Mouse (Mus musculus) frontal cortex, postnatal 36 days (tissue): Measurements from ENCODE around the gene Zfp811.

Experiments used
- DNase-seq, 2 experiments: peaks; one replicate each; pipeline ENCODE4 v3.0.0; 2022; ENCODE audit warnings: low spot score in 2 of 2

The Zfp811 gene

GRCm38 (mm10) chr17:32753634-32754033, 56.1 kb downstream of the Zfp811 start:
- DNase-seq: no peak

- DNase-seq: no peak
Measured at GRCm38 (mm10) chr17:32752813-32753360, 56.8 kb downstream of the Zfp811 start.

- DNase-seq: no peak
Measured at GRCm38 (mm10) chr17:32750611-32751010, 59.1 kb downstream of the Zfp811 start.
